Mouse (Mus musculus): Measurements from ENCODE around the gene Mtmr14.

The Mtmr14 gene

DNA sequence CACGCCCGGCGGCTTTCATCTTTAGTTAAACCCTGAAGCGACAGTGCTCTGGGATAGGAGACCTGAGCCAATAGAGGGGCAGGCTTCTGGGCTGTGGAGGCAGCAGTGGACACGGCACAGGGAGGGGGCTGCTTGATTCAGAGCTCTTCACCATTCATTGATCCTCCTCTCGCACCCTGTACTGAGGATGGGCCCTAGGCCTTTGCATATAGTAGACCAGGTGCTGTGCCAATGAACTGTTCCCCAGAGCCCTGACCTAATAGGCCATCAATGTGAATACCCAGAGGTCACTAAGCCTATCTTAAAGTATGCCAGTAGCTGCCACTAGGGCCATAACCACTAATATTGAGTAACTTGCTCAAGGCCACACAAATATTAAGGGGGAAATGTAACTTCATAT is 44.0 kb downstream of the Mtmr14 start:
- DNase-seq (ENCODE audit: low spot score): no peak

DNA sequence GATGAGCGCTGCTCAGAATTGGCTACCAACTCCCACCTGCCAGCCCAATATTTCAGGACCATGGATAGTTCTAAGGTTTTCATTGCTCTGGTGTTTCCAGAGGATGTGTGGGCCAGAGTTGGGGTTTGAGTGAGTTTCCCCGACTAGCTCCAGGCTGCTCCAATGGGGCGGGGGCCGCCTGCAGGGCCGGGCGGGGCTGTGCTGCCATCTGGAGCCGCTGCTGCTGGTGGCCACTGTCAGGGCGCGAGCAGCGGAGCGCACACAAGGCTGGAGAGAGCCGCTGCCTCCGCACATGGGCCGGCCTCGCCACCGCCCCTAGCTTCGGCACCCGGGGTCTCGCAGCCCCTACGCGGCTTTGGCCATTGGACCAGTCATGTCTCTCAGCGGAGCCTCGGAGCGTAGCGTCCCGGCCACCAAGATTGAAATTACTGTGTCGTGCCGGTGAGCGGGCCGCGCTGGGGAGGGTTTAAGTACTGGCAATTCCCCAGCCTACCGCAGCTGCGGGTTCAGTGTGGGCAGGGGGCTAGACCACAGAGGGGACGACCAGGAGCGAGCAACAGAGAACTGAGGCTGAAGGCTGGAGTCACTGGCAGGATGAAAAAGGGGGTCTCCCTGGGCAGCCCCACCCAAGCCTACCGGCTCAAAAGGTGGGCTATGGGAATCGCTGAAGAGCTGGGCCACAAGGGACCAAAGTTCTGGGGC is 44.6 kb downstream of the Mtmr14 start, which contains the start of gene Cpne9:
Gene Cpne9, plus strand, starts transcription at position 207 of the 702 bp plus-strand sequence.
- no peak for DNase-seq (ENCODE audit: low spot score)

- no peak for DNase-seq (ENCODE audit: low spot score)
These were observed 45.3 kb downstream of the Mtmr14 start for GRCm38 (mm10) chr6:113282969-113283368.

- DNase-seq (ENCODE audit: low spot score): no peak
These were observed 45.9 kb downstream of the Mtmr14 start for GRCm38 (mm10) chr6:113283500-113283899.

DNA sequence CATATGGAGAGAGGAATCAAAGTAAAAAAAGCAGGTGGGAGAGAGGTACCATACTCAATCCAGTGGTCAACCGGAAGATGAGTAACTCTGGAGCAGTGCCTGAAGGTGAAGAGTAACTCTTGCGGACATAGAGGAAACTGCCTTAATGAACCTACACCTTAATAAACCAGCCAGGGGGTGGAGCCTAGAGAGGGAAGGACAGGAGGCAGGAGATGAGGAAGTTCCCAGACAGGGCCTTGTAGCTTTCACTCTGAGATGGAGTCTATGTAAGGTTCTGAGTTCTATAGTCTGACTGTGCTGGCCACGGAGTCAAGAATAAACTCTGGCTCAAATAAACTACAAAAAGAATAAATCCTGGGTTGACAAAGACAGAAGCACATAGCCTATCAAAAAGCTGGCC is 47.3 kb downstream of the Mtmr14 start:
- DNase-seq (ENCODE audit: low spot score): no peak

DNA sequence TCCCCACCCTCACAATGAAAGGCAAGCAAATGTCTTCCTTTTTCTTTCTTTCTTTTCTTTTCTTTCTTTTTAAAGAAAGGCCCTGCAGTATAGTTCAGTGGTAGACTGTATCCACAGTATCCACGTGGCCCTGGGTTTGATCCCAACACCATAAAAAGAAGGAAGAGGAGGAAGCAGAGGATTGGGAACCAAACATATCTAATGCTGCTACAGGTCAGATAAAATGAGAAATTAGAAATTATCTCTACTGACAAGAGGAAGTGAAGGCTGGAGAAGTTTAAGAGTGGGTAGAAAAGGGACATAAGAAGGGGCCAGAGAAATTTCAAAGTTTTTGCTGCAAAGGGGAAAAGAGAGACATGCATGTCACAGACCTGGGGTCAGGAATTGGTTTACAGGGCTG is 48.7 kb downstream of the Mtmr14 start:
- no peak for DNase-seq (ENCODE audit: low spot score)

- DNase-seq (ENCODE audit: low spot score): no peak
These were observed 49.6 kb downstream of the Mtmr14 start for GRCm38 (mm10) chr6:113287236-113287635.

DNA sequence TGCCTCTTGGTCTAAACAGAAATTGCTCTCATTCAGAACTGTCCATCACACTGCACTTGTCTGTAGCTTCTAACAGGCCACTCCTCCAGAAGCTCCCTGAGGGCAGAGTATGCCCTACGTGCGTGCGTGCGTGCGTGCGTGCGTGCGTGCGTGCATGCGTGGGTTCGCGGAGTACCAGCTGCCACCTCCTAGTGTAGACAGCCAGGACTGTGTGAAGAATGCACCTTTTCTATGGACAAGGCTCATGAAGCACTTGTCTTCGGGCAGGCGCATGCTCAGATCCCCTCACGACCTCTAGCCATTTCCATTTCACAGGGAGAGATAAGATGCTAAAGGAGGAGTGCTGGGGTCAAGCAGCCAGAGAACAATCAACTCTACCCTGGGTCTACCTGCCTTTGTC is 51.7 kb downstream of the Mtmr14 start:
- no peak for DNase-seq (ENCODE audit: low spot score)

GRCm38 (mm10) chr6:113290346-113290745 is 52.7 kb downstream of the Mtmr14 start:
- DNase-seq (ENCODE audit: low spot score): no peak

GRCm38 (mm10) chr6:113292938-113293337 is 55.3 kb downstream of the Mtmr14 start:
- no peak for DNase-seq (ENCODE audit: low spot score)

GRCm38 (mm10) chr6:113296046-113296445 is 58.4 kb downstream of the Mtmr14 start:
- no peak for DNase-seq (ENCODE audit: low spot score)

GRCm38 (mm10) chr6:113296639-113297038 is 59.0 kb downstream of the Mtmr14 start:
- DNase-seq (ENCODE audit: low spot score): no peak

- no peak for DNase-seq (ENCODE audit: low spot score)
These were observed 63.7 kb downstream of the Mtmr14 start for GRCm38 (mm10) chr6:113301350-113301749.

DNA sequence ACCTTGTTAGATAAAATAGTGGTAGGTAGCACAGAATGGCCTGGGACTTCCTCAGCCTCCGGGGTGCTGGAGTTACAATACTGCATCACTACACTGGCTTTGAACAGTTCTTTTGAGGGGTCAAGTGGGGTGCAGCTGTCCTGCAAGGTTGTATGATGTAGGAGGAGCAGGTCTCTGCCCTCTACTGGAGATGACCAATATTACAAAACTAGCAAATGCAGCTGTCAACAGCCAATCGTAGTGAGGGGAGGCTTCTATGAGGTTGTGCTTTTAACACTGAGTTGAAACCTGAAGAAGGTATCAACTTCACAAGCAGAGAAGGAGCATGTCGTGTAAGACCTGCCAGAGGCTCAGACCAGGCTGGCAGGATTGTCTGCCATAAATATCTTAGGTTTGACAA is 64.6 kb downstream of the Mtmr14 start:
- DNase-seq (ENCODE audit: low spot score): no peak

DNA sequence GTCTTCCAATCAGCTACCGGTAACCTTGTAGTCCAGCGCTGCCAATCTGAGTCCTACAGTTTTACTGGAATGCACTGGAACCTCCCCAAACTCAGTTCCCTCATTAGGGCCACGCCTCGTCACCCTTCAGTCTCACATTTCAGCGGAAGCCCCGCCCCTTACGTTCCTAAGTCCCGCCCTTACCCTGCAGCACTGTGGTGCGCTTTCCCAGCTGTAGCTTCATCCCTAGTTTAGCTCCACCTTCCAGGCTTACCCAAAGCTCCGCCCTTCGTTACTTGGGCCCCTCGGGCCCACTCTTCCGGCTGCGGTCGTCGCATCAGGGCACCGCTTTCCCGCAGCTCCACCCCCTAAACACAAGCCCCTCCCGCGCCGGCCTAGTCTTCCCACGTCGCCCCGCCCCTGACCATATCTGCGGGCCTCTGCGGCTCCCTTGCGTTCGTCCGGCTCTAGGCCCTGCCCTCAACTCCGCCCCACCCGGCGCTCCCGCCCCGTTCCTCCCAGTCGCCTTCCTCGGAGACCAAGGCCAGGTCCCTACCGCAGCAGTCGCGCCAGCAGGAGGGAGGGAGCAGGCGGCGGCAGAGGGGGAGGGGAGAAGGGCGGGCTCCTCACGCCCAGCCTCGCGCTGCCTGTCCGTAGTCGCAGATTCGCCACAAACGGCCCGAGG is 68.8 kb downstream of the Mtmr14 start:
- peak; percentile 100 for DNase-seq (ENCODE audit: low spot score)

- no peak for DNase-seq (ENCODE audit: low spot score)
These were observed 69.3 kb downstream of the Mtmr14 start, which contains the start of gene Brpf1 for GRCm38 (mm10) chr6:113306986-113307349. Brpf1 (plus strand) TSS chr6:113307137.

DNA sequence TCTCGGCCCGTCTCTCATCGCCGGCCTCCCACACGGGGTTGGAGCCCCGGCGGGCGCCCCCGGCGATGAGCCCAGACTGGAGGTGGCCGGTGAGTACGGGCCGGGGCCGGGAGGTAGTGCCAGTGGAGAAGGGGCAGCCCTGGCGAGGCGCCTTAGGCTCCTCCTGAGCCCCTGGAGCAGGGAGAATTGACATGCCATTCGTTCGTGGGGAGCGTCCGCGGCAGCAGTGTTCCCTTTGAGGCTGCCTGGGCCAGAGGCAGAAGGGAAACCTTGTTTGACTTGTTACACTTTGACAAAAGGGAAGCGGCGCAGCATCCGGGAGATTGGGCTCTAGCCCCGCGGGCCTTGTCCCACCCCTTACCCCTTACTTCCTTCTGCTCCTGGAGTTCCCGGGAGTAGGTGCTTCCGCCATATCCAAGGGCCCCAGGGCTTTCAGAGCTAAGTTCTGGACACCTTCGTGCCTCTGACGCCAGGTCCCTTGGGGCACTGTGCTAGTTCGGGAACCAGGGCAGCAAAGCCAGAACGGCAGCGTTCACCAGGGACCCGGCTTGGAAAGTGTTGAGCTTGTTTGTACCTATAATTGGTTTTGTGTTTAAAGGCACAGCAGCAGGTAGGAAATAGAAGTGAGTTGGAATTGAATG is 70.0 kb downstream of the Mtmr14 start:
- DNase-seq (ENCODE audit: low spot score): peak; percentile 45

DNA sequence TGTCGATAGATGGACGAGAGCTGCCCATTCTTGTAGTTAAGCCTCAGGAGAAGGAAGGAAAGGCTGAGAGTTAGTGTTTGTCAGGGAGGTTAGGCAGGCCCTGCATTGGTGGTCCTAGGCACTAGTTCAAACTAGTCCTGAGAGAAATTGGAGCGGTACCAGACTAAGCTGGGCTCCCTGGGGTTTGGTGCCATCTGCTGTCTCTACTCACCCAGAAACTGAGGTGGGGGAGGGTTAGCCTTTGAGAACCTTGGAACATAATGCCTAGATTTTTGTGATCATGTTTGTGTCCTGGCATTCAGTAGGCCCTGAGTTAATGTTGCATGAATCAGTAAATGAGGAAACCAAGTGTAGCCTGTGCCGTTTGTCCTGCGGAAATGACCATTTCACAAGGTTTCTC is 70.5 kb downstream of the Mtmr14 start:
- DNase-seq (ENCODE audit: low spot score): no peak

DNA sequence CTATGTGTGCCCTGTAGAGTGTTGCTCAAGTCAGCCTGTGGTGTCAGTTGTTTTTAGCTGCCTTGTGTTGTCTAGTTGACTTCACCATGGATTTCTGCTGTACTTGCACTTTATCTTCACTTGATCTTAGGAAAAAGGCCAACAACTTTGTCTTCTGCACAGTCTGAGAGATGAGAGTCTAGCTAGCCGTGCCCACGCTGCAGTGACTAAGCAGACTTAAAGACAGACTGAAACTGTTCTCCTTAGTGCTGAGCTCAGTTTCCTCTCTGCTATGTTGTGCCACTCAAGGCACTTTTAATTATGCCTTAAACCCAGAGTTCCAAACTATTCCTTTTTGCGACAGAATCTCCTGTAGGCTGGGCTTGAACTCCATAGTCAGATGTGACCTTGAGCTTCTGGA is 78.3 kb downstream of the Mtmr14 start:
- DNase-seq (ENCODE audit: low spot score): no peak

DNA sequence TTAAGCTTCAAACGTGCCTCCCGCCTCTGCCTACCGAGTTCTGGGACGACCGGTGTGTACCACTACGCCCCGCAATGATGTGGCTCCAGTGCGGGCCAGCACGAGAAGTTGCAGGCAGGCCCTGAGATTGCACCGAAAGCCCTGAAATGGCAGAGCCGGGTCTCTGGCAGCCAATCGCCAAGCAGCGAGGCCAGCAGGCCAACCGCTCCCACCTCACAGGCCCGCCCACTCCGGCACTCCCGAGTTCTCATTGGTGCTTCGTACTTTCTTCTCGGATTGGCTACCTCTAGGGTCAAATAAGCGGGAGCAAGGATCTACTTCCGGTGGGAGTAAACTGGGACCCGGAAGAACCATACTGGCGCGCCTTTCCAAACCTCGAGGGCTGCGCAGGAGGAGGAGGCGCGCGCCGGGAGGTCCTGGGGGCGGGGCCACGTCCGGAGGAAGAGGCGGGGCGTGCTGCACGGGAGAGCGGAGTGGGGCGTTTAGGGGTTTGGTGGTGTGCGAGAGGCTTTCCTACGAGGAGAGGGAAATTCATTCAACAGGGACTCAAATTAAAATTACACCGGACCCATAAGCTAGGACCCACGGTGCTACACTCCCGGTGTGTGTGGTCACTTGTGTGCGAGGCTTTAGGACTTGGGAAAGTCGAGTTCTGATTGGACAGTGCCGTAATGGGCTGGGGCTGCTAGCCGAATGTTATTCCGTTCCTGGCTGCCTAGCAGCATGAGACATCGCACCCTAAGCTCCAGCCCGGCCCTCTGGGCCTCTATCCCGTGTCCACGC is 89.1 kb downstream of the Mtmr14 start, which contains the start of gene Ogg1:
Gene Ogg1, plus strand, starts transcription at position 440 of the 783 bp plus-strand sequence.
- peak; percentile 95 for DNase-seq (ENCODE audit: low spot score)

GRCm38 (mm10) chr6:113329396-113329795 is 91.8 kb downstream of the Mtmr14 start:
- no peak for DNase-seq (ENCODE audit: low spot score)

GRCm38 (mm10) chr6:113330547-113330946 is 92.9 kb downstream of the Mtmr14 start:
- DNase-seq (ENCODE audit: low spot score): no peak
